Comparison of ENCODE assay signal across 10 mouse cellular contexts in the genomic region with DNA sequence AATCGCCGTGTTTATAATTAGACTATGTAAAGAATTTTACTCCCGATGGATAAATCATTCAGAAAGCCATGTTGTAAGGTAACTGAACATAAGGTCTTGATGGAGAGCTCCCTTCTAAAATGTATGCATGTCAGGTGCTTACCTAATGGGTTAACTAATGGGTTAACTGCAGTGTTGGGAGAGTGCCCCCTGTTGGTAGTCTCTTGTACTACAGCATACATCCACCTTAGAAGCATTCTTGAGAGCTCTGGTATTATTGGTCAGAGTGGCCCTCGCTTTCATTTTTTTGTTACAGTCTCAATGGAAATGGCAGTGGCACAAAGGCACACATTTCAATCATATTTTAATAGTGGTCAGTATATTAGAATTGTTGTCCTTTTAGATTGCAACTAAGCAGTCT.
A peak's percentile ranks its signal among the peaks of the same experiment; 100 is the strongest.
DNase-seq lines count a peak whose midpoint lies in the region; ATAC-seq and TF ChIP-seq lines count a peak whose summit lies in the region.
"Had no signal": no experiment of that assay in that cellular context is flagged by ENCODE, and none has a peak within 500 bp of the region (broad histone marks: within the 10 kb centered on the region; RNA-seq: fewer than 3 reads in every experiment).

No protein-coding gene starts in this region.

- H3K79me2 ChIP-seq in heart, adult 2 months (replicated peaks; ENCODE audit: control insufficient read depth, insufficient read depth, low read length) = no peaks in the 10 kb centered on the region

- TF ChIP-seq POLR2A in heart, adult 2 months (IDR thresholded peaks at IDR 0.05; ENCODE audit: insufficient read depth, low read depth, low read length) = no peak

- no peak overlapping the region for H3K9ac ChIP-seq in heart, adult 2 months (ENCODE audit: low read depth, low read length)
- no peak overlapping the region for H3K9ac ChIP-seq in midbrain, postnatal 0 days (replicated peaks; ENCODE audit: low read length, poor library complexity, severe bottlenecking)
- H3K9ac ChIP-seq: embryonic facial prominence, embryonic 12.5 days had no signal

- H3K4me2 ChIP-seq in midbrain, postnatal 0 days (ENCODE audit: low read depth, low read length, poor library complexity, severe bottlenecking) = no peak overlapping the region
- H3K4me2 ChIP-seq: embryonic facial prominence, embryonic 12.5 days had no signal

- no peaks in the 10 kb centered on the region for H3K27me3 ChIP-seq in heart, adult 2 months (ENCODE audit: control insufficient read depth, insufficient read depth, low read length)
- no peaks in the 10 kb centered on the region for H3K27me3 ChIP-seq in midbrain, postnatal 0 days (ENCODE audit: insufficient read depth, low read length)
- no peaks in the 10 kb centered on the region for H3K27me3 ChIP-seq in midbrain, embryonic 10.5 days (ENCODE audit: low read depth, poor library complexity, severe bottlenecking)
- H3K27me3 ChIP-seq: embryonic facial prominence, embryonic 12.5 days had no signal

- H3K9me3 ChIP-seq in midbrain, postnatal 0 days (ENCODE audit: low read length) = no peaks in the 10 kb centered on the region
- no peaks in the 10 kb centered on the region for H3K9me3 ChIP-seq in midbrain, embryonic 10.5 days (replicated peaks)
- H3K9me3 ChIP-seq: embryonic facial prominence, embryonic 12.5 days had no signal

- intact Hi-C loops in heart, adult 2 months (cut with DNase I) = loop anchor here (5.0 kb wide), 1 partner anchor 558 kb away; no protein-coding TSS in a partner anchor
- intact Hi-C loops in heart, postnatal 36 days (cut with DNase I) = loop anchor here (5.0 kb wide), 1 partner anchor 278 kb away; no protein-coding TSS in a partner anchor

- 88% methylated on average over 4 of the region's 4 CpGs for WGBS in heart, adult 2 months
- 92% methylated on average over 4 of the region's 4 CpGs for WGBS in midbrain, postnatal 0 days
- WGBS in midbrain, embryonic 10.5 days = 92% methylated on average over 4 of the region's 4 CpGs

- no peak overlapping the region for H3K4me3 ChIP-seq in heart, adult 2 months
- no peak overlapping the region for H3K4me3 ChIP-seq in midbrain, postnatal 0 days (ENCODE audit: low read depth, low read length)
- no peak overlapping the region for H3K4me3 ChIP-seq in midbrain, embryonic 10.5 days
- H3K4me3 ChIP-seq: embryonic facial prominence, embryonic 12.5 days had no signal

- no peak overlapping the region for H3K27ac ChIP-seq in heart, adult 2 months
- H3K27ac ChIP-seq in midbrain, postnatal 0 days (ENCODE audit: low read depth, low read length) = no peak overlapping the region
- no peak overlapping the region for H3K27ac ChIP-seq in midbrain, embryonic 10.5 days (replicated peaks)
- H3K27ac ChIP-seq: embryonic facial prominence, embryonic 12.5 days had no signal

- no peak for DNase-seq in heart, adult 2 months
- no peak for DNase-seq in heart, postnatal 36 days
- DNase-seq in midbrain, postnatal 0 days (ENCODE audit: low spot score) = no peak
- DNase-seq in midbrain, embryonic 10.5 days (ENCODE audit: low spot score) = no peak
- DNase-seq in c-Kit-positive CD71-positive TER-119-positive erythroid progenitor cells, embryonic 14.5 days (ENCODE audit: low spot score) = peak; percentile 42
- DNase-seq in retina, postnatal 1 day = peak; percentile 29
- DNase-seq in frontal cortex, adult 2 months (ENCODE audit: extremely low spot score in 1 of 2, low spot score in 1 of 2) = no peak
- no peak for DNase-seq in urinary bladder, adult 2 months (ENCODE audit: low spot score)
- DNase-seq: left cerebral cortex, postnatal 4 days had no signal

- no peaks in the 10 kb centered on the region for H3K4me1 ChIP-seq in heart, adult 2 months (ENCODE audit: control insufficient read depth, insufficient read depth, low read length)
- no peaks in the 10 kb centered on the region for H3K4me1 ChIP-seq in midbrain, postnatal 0 days (ENCODE audit: insufficient read depth, low read length)
- H3K4me1 ChIP-seq in midbrain, embryonic 10.5 days = no peaks in the 10 kb centered on the region
- H3K4me1 ChIP-seq: embryonic facial prominence, embryonic 12.5 days had no signal

- TF ChIP-seq EP300 in heart, adult 2 months (IDR thresholded peaks at IDR 0.05; ENCODE audit: insufficient read depth, low read depth, low read length) = no peak

- no peak for ATAC-seq in midbrain, postnatal 0 days (ENCODE audit: low FRiP score)

- peak; percentile 80 for TF ChIP-seq CTCF in heart, adult 2 months (IDR thresholded peaks at IDR 0.05)
- TF ChIP-seq CTCF in midbrain, postnatal 0 days (IDR thresholded peaks at IDR 0.05) = peak; percentile 61

- H3K36me3 ChIP-seq in heart, adult 2 months (ENCODE audit: control insufficient read depth, insufficient read depth, low read length) = no peaks in the 10 kb centered on the region
- no peaks in the 10 kb centered on the region for H3K36me3 ChIP-seq in midbrain, postnatal 0 days (ENCODE audit: insufficient read depth, low read length)
- no peaks in the 10 kb centered on the region for H3K36me3 ChIP-seq in midbrain, embryonic 10.5 days

Comparison
In these comparisons a context has a peak if more than half of its experiments do, and no peak if none do; other contexts are left out.
1. DNase-seq: peak in c-Kit-positive CD71-positive TER-119-positive erythroid progenitor cells, embryonic 14.5 days (single experiment) and retina, postnatal 1 day (single experiment); none in heart, adult 2 months (0 of 2), heart, postnatal 36 days (0 of 2), midbrain, postnatal 0 days (single experiment), midbrain, embryonic 10.5 days (single experiment), frontal cortex, adult 2 months (0 of 2) and urinary bladder, adult 2 months (single experiment).